Mouse (Mus musculus) spleen, adult 18-20 months (tissue): ENCODE measurements around the gene Unc13b.

Source experiments
- DNase-seq, 2 experiments: peaks; one replicate each; pipeline ENCODE4 v3.0.0; 2022; ENCODE audit warnings: mixed read lengths in 2 of 2

Gene Unc13b

GRCm38 (mm10) chr4:43038567-43039495 lies 19.9 kb upstream of the Unc13b start:
- no peak for DNase-seq

- no peak for DNase-seq
Observed at GRCm38 (mm10) chr4:43039609-43040008, 19.1 kb upstream of the Unc13b start.

- peak; percentile 93 for DNase-seq
Observed at GRCm38 (mm10) chr4:43040114-43040572, 18.6 kb upstream of the Unc13b start.

- no peak for DNase-seq
Observed at GRCm38 (mm10) chr4:43040881-43041547, 17.7 kb upstream of the Unc13b start.

GRCm38 (mm10) chr4:43043644-43044357 lies 15.0 kb upstream of the Unc13b start:
- peak; percentile 70 to 76 for DNase-seq

- peak in 1 of 2 experiments; percentile 37 for DNase-seq
Observed at GRCm38 (mm10) chr4:43044673-43045072, 14.1 kb upstream of the Unc13b start.

- DNase-seq, result no peak
Observed at GRCm38 (mm10) chr4:43045285-43045658, 13.5 kb upstream of the Unc13b start.

GRCm38 (mm10) chr4:43045659-43046302 lies 13.0 kb upstream of the Unc13b start, which contains the start of gene Fam214b:
Gene Fam214b, minus strand, starts transcription at chr4:43046220.
- peak; percentile 90 to 97 for DNase-seq

GRCm38 (mm10) chr4:43046607-43047006 lies 12.1 kb upstream of the Unc13b start:
- no peak for DNase-seq

- peak in 1 of 2 experiments; percentile 49 for DNase-seq
Observed at GRCm38 (mm10) chr4:43047231-43047630, 11.5 kb upstream of the Unc13b start.

GRCm38 (mm10) chr4:43052627-43053026 lies 6.1 kb upstream of the Unc13b start:
- no peak for DNase-seq

- DNase-seq, result no peak
Observed at GRCm38 (mm10) chr4:43057654-43058053, 1.1 kb upstream of the Unc13b start.

- no peak for DNase-seq
Observed at GRCm38 (mm10) chr4:43058392-43058752, 381 bp upstream of the Unc13b start.

GRCm38 (mm10) chr4:43059697-43060096 lies 944 bp downstream of the Unc13b start:
- no peak for DNase-seq

- no peak for DNase-seq
Observed at GRCm38 (mm10) chr4:43060286-43060685, 1.5 kb downstream of the Unc13b start.

- DNase-seq, result no peak
Observed at GRCm38 (mm10) chr4:43065471-43065870, 6.7 kb downstream of the Unc13b start.

GRCm38 (mm10) chr4:43074923-43075322 lies 16.2 kb downstream of the Unc13b start:
- no peak for DNase-seq

- no peak for DNase-seq
Observed at GRCm38 (mm10) chr4:43078071-43078718, 19.4 kb downstream of the Unc13b start.

GRCm38 (mm10) chr4:43082458-43082857 lies 23.7 kb downstream of the Unc13b start:
- DNase-seq, result no peak

GRCm38 (mm10) chr4:43089950-43090349 lies 31.2 kb downstream of the Unc13b start:
- DNase-seq, result no peak

- no peak for DNase-seq
Observed at GRCm38 (mm10) chr4:43091183-43091582, 32.4 kb downstream of the Unc13b start.

GRCm38 (mm10) chr4:43113491-43113890 lies 54.7 kb downstream of the Unc13b start:
- no peak for DNase-seq
